Mouse (Mus musculus): Measurements from ENCODE around the gene Tmem135.

GRCm38 (mm10) chr7:89431185-89431584, 27.2 kb upstream of the Tmem135 start:
- TF ChIP-seq POLR2A (IDR thresholded peaks at IDR 0.05; ENCODE audit: control insufficient read depth, extremely low read depth, insufficient read depth, low read length, poor library complexity) (no peak), CTCF (IDR thresholded peaks at IDR 0.05; ENCODE audit: borderline replicate concordance, control insufficient read depth, extremely low read depth, insufficient read depth, low read length, poor library complexity) (no peak)
